Mouse (Mus musculus): ENCODE measurements at regions not wholly inside any gene's neighbourhood (a gene's known extent, or its start where the extent isn't known, plus 50 kb on each side); places are given as distances from the start of the nearest gene placed in this dataset.

DNA sequence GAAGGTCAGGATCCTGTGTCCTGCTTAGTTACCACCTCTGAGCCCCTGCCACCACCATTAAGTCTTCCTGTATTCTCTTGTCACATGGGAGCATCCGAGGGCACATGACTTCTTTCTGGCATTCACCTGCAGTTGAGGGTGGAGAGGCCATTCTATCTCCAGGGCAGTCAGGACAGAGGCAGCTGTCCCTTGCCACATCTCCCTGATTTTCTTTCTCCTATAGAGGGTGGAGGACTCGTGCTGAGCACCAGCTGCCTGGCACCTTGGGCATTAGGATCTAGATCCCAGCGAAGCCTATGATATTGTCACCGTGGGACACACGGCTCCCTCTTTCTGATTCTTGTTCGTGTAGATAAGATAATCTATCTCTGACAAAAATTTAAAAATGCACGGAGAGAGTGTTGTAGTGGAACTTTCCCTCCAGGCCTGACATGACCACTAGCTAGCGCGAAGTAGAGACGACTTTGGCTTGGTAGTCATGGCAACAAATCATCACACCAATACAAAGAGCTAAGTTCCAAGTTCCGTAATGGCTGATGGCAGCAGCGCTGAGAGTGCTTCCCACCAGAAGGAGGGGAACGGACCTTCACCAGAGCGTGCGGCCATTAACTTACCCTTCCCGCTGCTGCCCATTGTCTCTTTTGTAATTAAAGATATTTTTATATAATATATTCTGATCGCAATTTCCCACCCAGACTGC, 137.7 kb downstream of the Ipmk start:
- no peak for DNase-seq (ENCODE audit: low spot score)

DNA sequence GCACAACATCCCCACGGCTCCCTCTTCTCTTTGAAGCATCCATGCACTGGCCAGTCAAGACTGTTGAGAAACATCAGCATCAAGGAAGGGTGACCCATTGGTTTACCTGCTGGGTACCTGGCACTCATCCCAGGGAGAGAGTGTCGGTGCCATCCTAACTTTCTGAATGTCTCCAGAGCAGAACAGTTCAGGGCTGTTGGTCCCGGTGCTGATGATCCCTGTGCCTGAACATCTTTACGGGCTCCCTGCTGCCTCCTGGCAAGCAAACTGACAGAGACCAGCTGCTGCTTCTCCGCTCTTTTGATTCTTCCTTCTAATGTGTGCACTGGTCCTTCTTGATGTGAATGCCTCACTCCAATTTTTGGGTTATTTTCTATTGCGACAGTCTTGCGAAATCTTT, 142.2 kb downstream of the Ipmk start:
- DNase-seq (ENCODE audit: low spot score) = no peak

DNA sequence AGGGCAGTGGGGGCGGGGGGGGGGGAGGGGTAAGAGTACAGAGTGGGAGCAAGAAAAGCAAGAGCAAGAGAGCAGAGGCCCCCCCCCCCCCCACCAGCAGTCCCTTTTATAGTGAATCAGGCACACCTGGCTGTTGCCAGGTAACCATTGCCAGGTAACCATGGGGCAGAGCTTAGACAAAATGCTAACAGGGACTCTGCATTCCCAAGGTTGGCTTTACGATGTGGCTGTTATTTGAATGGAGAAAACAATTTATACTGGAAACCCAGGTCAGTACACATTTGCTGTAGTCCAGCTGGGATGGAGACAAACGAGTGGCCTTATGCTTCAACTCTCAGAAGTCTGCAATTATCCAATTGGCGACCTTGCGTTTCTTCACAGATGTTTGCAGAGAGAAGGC, 154.5 kb downstream of the Ipmk start:
- DNase-seq (ENCODE audit: low spot score) = no peak

DNA sequence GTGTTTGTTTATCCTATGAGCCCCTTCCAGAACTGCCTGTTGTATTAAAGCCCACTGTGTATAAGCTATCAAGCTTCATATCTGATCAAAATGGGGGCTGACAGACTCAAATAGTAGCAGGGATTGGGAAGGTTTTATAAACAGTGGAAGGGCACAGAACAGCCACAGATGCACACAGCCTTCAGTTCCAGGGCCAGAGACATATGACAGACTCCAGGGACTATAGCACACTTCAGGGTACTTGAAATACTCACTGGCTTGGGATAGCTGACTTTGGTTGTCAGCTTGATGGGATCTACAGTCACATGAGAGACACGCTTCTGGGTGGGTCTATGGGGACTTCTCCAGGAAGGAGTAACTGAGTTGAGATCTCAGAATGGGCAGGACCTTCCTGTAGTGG, 156.7 kb downstream of the Ipmk start:
- no peak for DNase-seq (ENCODE audit: low spot score)

DNA sequence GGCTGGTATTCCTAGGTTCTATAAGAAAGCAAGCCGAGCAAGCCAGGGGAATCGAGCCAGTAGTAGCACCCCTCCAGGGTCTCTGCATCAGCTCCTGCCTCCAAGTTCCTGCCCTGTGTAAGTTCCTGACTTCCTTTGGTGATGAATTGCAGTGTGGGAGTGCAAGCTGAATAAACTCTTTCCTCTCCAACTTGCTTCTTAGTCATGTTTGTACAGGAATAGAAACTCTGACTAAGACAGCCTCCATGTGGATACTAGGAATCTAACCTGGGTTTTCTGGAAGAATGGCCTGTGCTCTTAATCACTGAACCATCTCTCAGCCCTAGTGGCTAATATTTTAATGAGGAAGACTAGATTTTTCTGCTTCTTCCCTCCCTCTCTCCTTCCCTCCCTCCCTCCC, 177.7 kb downstream of the Ipmk start:
- DNase-seq (ENCODE audit: low spot score) = no peak

DNA sequence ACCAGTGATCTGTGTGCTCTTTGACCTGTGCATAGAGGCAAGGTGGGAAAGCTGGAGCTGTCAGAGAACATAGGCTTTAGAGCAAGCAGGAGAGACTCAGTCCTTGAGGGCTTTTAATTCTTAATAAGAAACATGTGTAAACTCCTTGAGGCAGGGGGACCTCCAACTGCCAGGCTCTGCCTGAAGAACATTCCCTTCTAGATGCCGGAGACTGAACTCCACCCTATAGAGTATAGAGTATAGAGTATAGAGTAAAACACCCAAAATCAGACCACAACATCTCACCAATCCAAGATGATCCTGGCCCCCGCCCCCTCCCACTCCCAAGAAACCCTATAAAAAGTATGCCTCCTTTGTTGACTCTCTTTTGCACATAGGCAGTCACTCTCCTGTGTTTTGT, 186.2 kb downstream of the Ipmk start:
- no peak for DNase-seq (ENCODE audit: low spot score)

DNA sequence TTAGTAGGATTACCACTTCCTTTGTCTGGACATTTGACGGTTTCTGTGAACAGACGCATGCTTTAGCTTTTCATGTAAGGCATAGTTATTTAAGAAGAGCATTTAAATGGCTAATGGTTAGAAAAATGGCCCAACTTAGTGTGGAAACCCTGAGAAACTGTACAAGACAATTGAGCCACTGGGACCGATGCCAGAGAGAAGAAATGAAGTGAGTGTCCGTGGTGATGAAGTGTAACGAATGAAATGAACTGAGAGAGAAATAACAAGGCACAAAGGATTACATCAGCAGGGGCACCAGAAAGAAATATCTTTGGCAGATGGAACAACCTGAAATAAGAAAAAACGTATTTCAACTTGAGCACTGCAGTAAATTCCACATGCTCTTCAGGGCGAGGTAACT, 197.9 kb downstream of the Ipmk start:
- no peak for DNase-seq (ENCODE audit: low spot score)

DNA sequence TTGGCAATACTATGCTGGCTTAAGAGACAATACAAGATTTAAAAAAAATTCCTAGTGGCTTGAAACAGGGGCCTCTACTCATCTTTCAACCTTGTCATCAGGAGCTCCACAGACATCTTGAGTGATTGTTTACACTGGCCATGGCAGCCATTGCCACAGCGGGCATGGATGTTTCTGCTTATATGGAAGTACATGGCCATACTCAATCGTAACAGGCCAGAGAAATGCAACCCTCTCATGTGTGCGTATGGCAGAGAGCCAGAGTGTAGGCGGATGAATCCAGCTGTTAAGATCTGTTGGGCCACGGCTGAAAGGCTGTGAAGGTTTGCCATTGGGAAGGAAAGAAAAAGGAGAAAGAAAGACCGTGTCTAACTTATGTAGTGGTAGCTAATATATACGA, 198.9 kb downstream of the Ipmk start:
- no peak for DNase-seq (ENCODE audit: low spot score)

DNA sequence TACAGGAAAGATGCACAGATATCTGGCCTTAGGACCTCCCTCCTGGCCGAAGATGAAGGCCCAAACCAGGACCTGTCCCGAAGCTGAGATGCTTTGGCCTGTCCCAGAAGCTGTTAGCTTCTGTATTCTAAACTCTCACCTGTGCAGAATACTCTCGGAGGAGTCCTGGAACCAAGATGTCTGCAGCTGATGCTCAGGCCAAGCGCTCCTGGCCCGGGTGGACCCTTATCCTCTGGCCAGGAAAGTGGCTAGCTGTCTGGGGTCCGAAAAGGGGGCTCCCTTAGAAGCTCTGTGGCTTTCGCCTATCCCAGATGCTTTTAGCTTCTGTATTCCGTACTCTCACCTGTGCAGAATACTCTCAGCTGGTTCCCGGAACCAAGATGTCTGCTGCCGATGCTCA, 236.2 kb downstream of the Ipmk start:
- no peak for DNase-seq (ENCODE audit: low spot score)

DNA sequence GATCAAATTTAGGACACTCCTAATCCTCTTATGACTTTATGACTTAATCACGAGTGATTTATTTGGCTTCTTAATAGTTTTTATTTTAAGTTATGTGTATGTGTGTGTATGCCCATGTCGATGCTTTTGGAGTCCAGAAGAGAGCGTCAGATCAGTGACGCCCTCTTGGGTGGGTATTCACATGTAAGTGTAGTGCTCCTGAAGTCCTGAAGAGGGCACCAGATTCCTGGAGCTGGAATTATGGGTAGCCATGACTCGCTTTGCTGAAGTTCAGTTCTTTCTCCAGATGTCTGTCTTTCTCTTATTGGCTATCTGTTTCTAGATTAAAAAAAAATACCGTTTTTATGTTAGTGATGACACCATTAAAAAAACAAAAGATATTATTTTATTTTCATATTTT, 251.0 kb downstream of the Ipmk start:
- no peak for DNase-seq (ENCODE audit: low spot score)

DNA sequence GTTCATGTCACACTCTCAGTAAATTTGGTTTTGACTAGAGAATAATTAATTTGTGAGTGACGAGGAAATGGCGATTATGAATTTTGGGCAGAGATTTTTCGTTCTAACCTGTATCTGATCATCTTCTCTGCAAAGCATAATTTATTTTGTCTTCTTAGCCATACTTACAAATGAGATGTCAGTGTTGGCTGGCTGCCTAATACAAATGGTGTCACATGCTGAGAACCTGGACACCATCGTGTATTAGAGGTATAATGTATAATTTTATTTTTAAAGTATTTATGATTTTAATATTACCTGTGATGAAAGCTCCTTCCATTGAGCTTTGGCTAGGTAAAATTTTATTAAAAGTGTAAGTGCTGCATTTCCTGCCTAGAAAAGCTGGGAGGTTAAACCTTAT, 266.2 kb downstream of the Ipmk start:
- no peak for DNase-seq (ENCODE audit: low spot score)

DNA sequence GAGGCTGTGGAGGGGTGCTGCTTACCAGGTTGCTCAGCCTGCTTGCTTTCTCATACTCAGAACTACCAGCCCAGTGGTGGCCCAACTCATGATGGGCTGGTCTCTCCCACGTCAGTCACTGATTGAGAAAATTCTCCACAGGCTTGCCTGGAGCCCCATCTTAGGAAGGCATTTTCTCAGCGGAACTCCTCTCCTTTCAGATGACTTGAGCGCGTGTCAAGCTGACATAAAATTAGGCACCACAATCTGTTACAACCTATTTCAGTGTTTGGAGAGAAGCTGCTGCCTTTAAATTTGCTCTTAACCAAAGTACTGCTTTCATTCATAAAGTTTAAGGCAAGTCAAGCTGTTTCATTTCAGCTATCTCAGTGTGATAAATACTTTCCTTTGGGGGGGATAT, 269.6 kb downstream of the Ipmk start:
- DNase-seq (ENCODE audit: low spot score) = no peak

DNA sequence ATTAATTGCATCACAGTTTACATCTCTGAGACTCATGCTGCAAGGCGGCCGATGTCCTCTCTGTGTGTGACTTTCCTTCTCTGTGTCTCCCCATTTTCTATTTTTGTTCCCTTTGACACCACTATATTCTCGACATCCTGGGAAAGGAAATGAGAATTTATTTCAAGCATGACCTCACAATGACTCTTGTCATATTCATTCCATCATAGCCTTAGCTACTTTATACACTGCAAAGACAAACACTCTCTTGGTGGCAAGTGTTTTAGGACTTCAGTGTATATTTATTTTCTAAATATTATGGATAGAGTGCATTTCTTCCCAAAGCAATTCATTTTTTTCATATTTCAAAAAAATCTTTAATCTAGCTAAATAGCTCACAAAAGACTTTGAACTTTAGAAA, 298.5 kb downstream of the Ipmk start:
- DNase-seq (ENCODE audit: low spot score) = no peak

DNA sequence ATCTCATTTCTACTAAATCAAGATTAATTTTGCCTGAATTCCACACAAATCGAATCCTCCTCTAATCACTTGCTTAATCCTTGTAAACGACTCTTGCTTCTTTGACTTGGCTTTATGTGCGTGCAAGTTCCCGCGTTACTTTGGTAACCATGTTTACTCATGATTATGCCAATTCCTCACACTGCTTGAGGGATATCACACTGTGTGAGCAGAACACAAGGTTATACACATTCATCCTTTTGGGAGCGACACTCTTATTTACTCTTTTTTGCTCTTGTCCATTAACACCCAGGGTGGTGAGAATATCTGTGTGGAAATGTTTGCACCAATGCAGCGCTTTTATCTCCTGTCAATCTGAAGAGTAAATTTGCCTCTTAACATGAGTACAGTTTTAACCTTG, 310.0 kb downstream of the Ipmk start:
- DNase-seq (ENCODE audit: low spot score) = no peak

DNA sequence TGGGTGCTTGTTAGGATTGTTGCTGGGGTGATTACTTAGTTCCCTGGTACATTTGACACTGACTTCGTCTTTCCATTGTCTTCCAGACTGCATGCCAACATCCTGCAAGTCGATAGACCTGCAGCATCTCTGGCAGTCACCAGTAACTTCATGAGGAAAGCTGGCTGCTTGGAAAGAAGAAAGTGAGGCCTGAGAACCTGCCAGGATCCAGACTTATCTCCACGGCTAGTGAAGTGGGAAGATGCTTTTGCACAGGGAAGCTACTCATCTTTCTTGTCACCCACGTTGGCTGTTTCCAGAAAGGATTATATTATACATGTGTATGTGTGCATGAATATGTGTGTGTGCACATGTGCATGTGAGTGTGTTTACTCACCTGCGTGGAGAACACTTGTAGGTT, 316.0 kb downstream of the Ipmk start:
- no peak for DNase-seq (ENCODE audit: low spot score)

DNA sequence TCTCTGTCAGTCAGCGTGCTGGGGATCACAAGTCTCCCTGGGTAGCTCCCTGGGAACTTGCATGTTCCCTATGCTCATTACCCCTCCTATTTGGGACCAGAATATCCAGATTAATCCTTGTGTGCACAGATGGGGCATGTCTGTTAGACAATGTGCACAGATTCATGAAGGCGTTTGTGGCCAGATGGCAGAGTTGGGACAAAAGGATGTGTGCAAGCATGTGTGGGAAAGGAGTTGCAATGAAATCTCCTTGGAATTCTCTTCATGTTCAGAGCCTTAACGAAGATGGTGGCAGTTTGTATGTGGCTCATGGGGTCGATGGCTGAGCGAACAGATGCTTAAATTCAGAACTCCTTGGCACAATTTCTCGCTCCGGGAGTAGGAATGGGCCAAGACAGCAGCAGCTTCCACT, 319.6 kb downstream of the Ipmk start:
- no peak for DNase-seq (ENCODE audit: low spot score)

DNA sequence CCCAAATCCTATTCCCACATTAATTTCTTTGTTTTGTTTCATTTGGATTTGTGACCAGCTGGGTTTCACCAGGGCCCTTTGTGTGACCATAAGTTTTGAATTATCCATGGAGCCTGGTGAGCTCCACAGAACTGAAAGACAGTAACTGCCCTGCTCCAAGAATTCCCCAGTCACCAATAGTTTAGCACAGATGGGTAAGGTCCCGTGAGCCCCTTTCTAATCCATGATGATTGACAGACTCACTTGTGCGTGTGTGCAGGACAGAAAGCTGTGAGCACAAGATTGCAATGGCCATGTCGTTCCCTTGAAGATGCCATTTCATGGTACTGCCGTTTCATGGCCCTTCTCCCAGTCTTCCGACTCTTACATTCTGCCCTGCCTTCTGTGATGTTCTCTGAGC, 331.7 kb downstream of the Ipmk start:
- no peak for DNase-seq (ENCODE audit: low spot score)

DNA sequence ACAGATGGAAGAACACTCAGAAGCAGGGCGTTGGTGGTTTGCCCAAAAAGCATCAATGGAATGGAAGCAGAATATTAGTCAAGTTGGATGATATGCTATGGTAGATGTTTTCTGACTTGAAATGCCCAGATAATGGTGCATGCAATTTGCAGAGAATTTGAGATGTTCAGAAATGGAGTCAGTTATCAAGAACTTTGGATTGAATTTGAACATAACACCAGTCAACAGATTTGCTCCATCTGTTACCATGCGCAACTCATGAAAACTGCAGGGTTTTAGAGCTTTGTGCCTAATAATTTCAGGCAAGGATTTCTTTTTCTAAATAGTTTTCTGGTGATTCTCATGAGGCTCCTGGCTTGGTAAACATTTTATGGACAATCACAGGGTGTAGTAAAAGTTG, 365.9 kb downstream of the Ipmk start:
- no peak for DNase-seq (ENCODE audit: low spot score)

DNA sequence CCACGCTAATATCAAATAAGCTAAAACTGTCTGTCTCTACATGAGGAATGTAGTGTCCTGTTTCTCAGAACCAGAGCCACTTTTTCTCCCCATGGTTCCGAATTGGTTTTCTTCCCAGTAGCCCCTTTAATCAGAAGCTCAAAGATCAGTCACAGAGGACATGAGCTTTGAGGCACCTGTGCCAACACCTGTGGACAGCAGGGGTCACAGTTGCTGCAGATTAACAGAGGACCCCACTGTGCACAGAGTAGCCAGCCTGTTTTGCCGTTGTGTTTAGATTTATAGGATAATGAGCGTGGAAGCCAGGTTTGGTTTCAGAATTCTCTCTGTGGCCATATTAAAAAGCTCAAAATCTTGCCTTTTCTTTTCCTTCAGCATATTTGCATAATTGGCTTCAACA, 380.2 kb downstream of the Ipmk start:
- no peak for DNase-seq (ENCODE audit: low spot score)

DNA sequence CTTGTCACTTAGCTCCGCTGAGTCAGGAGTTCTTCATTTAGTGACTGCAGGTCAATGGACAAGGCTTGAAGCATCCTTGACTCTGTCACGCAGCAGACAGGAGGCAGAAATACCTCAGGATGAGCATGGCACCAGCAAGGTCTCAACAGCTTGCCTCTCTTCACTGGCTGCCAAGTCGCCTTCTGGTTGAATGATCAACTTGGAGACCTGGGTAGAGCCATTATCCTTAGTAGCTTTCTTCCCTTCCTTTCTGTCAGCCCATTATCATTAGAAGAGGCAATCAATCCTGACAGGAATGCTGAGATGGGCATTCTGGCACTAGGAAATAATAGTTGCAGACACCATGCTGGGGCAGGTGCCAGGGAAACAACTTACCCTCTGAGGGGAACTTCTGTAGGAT, 386.3 kb downstream of the Ipmk start:
- DNase-seq (ENCODE audit: low spot score) = no peak

DNA sequence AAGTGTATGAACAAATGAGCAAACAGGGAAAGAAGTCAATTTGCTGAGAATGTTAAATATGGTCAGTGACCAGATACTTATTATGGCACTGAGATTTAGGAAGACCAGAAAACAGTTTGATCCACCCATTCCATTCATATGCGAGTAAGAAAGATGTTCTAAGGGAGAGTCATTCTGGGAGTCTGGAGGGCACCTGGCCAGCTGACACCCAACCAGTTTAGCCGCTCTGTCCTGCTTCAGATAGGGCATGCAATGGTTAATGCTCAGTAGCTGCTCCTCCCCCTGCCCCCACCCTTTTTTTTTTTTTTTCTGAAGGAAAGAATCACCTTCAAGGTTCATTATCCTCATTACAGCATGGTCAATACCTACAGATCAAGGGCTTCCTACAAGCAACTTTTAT, 386.9 kb downstream of the Ipmk start:
- DNase-seq (ENCODE audit: low spot score) = no peak

DNA sequence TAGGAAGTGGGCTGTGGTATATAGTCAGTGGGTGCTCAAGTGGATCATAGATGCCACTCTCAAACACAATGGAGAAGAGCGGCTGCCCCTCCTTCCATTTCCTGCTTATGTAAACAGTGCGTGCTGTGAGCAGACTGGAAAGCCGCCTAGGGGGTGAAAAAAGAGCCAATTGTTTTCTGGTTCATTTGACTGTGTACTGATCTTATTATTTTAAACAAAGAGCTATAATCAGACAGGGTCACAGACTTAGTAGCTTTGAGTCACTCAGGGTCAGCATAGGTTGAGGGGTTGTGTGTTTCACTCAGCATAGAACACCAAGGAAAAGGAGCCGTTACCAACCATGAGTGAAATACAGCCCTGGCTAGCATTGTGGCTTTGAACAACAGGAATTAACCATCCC, 390.7 kb downstream of the Ipmk start:
- no peak for DNase-seq (ENCODE audit: low spot score)

DNA sequence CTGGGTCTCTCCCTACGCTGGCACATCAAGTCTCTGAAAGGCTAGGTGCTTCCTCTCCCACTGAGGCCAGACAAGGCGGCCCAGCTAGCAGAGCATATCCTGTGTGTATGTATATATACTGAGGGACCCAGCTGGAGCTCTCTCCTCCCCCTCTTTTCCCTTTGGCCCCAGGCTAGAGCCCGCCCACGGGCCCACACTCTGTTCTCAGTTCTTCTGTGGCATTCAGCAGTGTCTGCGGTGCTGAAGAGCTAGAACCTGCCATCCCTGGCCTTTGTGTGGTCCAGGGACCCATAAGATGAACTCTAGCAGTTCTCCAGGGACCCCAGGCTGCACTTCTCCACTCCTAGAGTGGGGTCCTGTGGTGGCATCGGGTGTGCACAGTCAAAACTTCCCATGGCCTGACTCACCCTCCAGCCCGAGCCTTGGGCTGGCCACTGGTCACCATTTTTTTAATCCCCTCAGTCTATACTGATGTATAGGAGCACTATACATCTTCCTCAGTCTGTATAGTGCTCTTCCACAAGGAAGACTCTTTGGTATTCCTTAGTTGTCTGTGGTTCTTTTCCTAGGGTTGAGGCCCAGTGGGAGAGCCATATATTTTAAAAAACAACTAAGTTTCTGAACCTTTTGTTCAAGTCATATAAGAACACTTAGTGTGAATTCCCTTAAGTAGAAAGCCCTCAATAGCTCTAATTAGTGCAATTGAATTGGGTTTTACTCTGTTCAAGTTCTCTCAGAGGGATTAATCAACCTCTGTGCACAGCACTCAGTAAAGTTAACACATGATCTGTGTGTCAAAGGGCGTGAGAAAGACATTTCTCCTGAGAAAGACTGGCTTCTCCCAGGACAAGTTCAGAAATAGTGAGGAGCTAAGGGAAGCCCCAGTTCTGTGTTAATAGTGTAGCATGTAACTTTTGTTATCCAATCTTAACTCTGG, 401.3 kb downstream of the Ipmk start:
- no peak for DNase-seq (ENCODE audit: low spot score)

DNA sequence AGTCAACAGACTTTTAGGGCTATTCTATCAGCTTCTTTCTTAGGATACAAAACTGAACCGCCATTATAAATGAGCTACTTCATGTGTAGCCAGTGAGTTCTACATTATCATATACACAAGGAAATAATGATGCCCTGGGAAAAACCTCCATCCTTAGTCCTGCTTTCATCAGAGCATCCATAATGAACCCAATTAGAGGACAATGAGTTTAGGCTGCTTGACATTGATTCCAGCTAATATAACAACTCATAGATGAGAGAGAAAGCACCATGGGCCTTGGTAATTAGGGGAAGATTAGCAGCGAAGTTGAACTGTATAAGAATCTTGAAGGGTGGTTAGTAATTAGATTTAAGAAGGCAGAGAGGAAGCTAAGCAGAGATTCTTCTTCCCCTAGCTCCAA, 405.7 kb downstream of the Ipmk start:
- DNase-seq (ENCODE audit: low spot score) = no peak

Data from ovary, postnatal 14 days (tissue).